Mouse (Mus musculus): Measurements from ENCODE around the gene Crls1. TPM values are rescaled to one million over a fixed set of nuclear protein-coding genes. Genes with fewer than 3 reads are reported as not detected.

Gene Crls1
- total and polyA plus RNA-seq, 3 experiments = 46.2 to 194 (median 51.8) TPM

DNA sequence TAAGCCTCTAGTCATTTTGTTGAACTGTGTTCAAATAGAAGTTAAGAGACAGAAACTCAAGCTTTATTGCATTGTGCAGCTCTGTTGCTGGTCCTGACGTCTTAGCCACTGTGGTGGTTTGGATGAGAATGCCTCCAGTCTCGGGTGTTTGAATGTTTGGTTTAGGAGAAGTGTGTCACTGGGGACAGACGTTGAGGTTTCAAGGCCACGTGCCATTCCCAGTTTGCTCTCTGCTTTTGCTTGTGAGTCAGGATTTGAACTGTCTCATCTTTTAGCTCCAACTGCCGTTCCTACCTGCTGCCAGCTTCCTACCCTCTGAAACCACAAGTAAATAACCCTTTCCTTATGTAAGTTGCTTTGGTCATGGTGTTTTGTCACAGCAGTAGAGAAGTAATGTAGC lies 21.1 kb downstream of the Crls1 start:
- no peak overlapping the region for H3K27ac ChIP-seq (ENCODE audit: control insufficient read depth, low read depth, low read length)
- DNase-seq (ENCODE audit: low read depth, low spot score) = no peak
- H3K9ac ChIP-seq (ENCODE audit: control insufficient read depth, low read depth, low read length, poor library complexity, severe bottlenecking) = no peak overlapping the region
- no peaks in the 10 kb centered on the region for H3K79me2 ChIP-seq (ENCODE audit: control insufficient read depth, insufficient read depth, low read length, poor library complexity)
- no peaks in the 10 kb centered on the region for H3K4me1 ChIP-seq (ENCODE audit: control insufficient read depth in 1 of 2, insufficient read depth in 2 of 2, low read length in 2 of 2)
- H3K4me3 ChIP-seq (ENCODE audit: control insufficient read depth in 1 of 2, insufficient read depth in 1 of 2, low read depth in 2 of 2, low read length in 2 of 2) = no peak overlapping the region
- H3K36me3 ChIP-seq (ENCODE audit: control insufficient read depth in 1 of 2, insufficient read depth in 2 of 2, low read length in 2 of 2) = peaks cover 0 to 12% of the 10 kb centered on the region in 2 experiments; a peak in 2 of 4 replicates
- TF ChIP-seq GABPA (IDR thresholded peaks at IDR 0.05; ENCODE audit: low read depth, low read length) (no peak), JUND (IDR thresholded peaks at IDR 0.05; ENCODE audit: low read depth, low read length) (no peak), SIN3A (IDR thresholded peaks at IDR 0.05; ENCODE audit: low read length) (no peak), CHD1 (IDR thresholded peaks at IDR 0.05; ENCODE audit: low read depth, low read length) (no peak), ETS1 (IDR thresholded peaks at IDR 0.05; ENCODE audit: low read depth, low read length) (no peak), HCFC1 (IDR thresholded peaks at IDR 0.05; ENCODE audit: low read depth, low read length) (no peak), ZMIZ1 (IDR thresholded peaks at IDR 0.05; ENCODE audit: low read depth, low read length) (no peak), E2F4 (IDR thresholded peaks at IDR 0.05; ENCODE audit: borderline replicate concordance, low read depth, low read length) (no peak), ELF1 (IDR thresholded peaks at IDR 0.05; ENCODE audit: low read depth, low read length) (no peak), TAL1 (IDR thresholded peaks at IDR 0.05; ENCODE audit: low read length) (no peak), MYC (IDR thresholded peaks at IDR 0.05; ENCODE audit: low read depth, low read length) (no peak), KAT2A (conservative IDR thresholded peaks at IDR 0.05; ENCODE audit: low read depth, low read length) (no peak), POLR2AphosphoS5 (IDR thresholded peaks at IDR 0.05; ENCODE audit: borderline replicate concordance, low read depth, low read length) (no peak), UBTF (IDR thresholded peaks at IDR 0.05; ENCODE audit: borderline replicate concordance, insufficient read depth, low read depth, low read length) (no peak), SMC3 (IDR thresholded peaks at IDR 0.05; ENCODE audit: low read depth, low read length) (no peak), CHD2 (IDR thresholded peaks at IDR 0.05; ENCODE audit: low read length) (no peak), ZNF384 (IDR thresholded peaks at IDR 0.05; ENCODE audit: low read depth, low read length) (no peak)
- H3K9me3 ChIP-seq (replicated peaks; ENCODE audit: insufficient read depth, low read length) = no peaks in the 10 kb centered on the region
- H3K27me3 ChIP-seq (ENCODE audit: control insufficient read depth in 1 of 2, insufficient read depth in 2 of 2, low read length in 2 of 2) = no peaks in the 10 kb centered on the region

DNA sequence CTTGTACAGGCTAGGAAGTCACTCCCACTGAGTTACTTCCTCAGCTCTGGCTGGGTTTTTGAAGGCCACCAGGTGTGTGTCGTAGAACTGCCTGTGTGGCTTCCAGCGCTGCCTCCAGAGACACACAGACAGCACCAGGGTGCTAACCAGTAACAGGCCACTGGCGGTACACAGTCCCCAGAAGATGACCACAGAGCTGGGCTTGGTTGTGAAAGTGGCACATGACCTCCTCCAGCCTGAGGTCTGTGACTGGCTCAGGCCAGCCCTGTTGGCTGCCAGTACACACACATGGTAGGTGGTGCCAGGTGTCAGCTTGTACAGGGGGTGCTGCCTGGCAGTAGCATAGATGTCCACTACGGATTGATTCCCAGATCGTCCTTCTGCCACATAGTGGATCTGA lies 23.2 kb downstream of the Crls1 start:
- no peak overlapping the region for H3K27ac ChIP-seq (ENCODE audit: control insufficient read depth, low read depth, low read length)
- no peaks in the 10 kb centered on the region for H3K9me3 ChIP-seq (replicated peaks; ENCODE audit: insufficient read depth, low read length)
- no peak overlapping the region for H3K9ac ChIP-seq (ENCODE audit: control insufficient read depth, low read depth, low read length, poor library complexity, severe bottlenecking)
- no peaks in the 10 kb centered on the region for H3K27me3 ChIP-seq (ENCODE audit: control insufficient read depth in 1 of 2, insufficient read depth in 2 of 2, low read length in 2 of 2)
- H3K36me3 ChIP-seq (ENCODE audit: control insufficient read depth in 1 of 2, insufficient read depth in 2 of 2, low read length in 2 of 2) = peaks cover 0 to 4% of the 10 kb centered on the region in 2 experiments; a peak in 2 of 4 replicates
- DNase-seq (ENCODE audit: low read depth, low spot score) = no peak
- H3K4me3 ChIP-seq (ENCODE audit: control insufficient read depth in 1 of 2, insufficient read depth in 1 of 2, low read depth in 2 of 2, low read length in 2 of 2) = no peak overlapping the region
- no peaks in the 10 kb centered on the region for H3K4me1 ChIP-seq (ENCODE audit: control insufficient read depth in 1 of 2, insufficient read depth in 2 of 2, low read length in 2 of 2)
- TF ChIP-seq MXI1 (IDR thresholded peaks at IDR 0.05; ENCODE audit: low read depth, low read length) = no peak
- no peak for TF ChIP-seq KAT2A (conservative IDR thresholded peaks at IDR 0.05; ENCODE audit: low read depth, low read length)
- no peak for TF ChIP-seq RCOR1 (IDR thresholded peaks at IDR 0.05; ENCODE audit: low read depth, low read length)
- no peak for TF ChIP-seq MAZ (IDR thresholded peaks at IDR 0.05; ENCODE audit: low read depth, low read length)
- TF ChIP-seq HCFC1 (IDR thresholded peaks at IDR 0.05; ENCODE audit: low read depth, low read length) = no peak
- no peak for TF ChIP-seq CTCF (IDR thresholded peaks at IDR 0.05 in 2 of 3, conservative IDR thresholded peaks at IDR 0.05 in 1 of 3; ENCODE audit: control insufficient read depth in 1 of 3, insufficient read depth in 1 of 3, low read depth in 2 of 3, low read length in 3 of 3, poor library complexity in 1 of 3, severe bottlenecking in 1 of 3)
- no peak for TF ChIP-seq POLR2AphosphoS5 (IDR thresholded peaks at IDR 0.05; ENCODE audit: borderline replicate concordance, low read depth, low read length)
- TF ChIP-seq USF1 (IDR thresholded peaks at IDR 0.05; ENCODE audit: low read depth, low read length) = no peak
- no peak for TF ChIP-seq MEF2A (IDR thresholded peaks at IDR 0.05; ENCODE audit: extremely low read depth, insufficient replicate concordance, low read depth, low read length, poor library complexity, severe bottlenecking)
- no peak for TF ChIP-seq USF2 (IDR thresholded peaks at IDR 0.05; ENCODE audit: borderline replicate concordance in 1 of 2, insufficient read depth in 1 of 2, low read depth in 1 of 2, low read length in 2 of 2)
- no peak for TF ChIP-seq TBP (IDR thresholded peaks at IDR 0.05; ENCODE audit: low read depth, low read length)
- no peak for TF ChIP-seq POLR2AphosphoS2 (IDR thresholded peaks at IDR 0.05; ENCODE audit: low read length)
- TF ChIP-seq MYB (IDR thresholded peaks at IDR 0.05; ENCODE audit: low read depth, low read length) = no peak
- no peak for TF ChIP-seq ZC3H11A (IDR thresholded peaks at IDR 0.05; ENCODE audit: low read depth, low read length)
- no peaks in the 10 kb centered on the region for H3K79me2 ChIP-seq (ENCODE audit: control insufficient read depth, insufficient read depth, low read length, poor library complexity)

Data from MEL (cell line).